Mouse (Mus musculus) heart, adult 2 months (tissue): ENCODE data around the gene Agt.

Experiments
- CTCF ChIP-seq: fragments of 200-600 bp; IDR thresholded peaks from 2 replicates; pipeline ENCODE4 v1.8.1; 2022; ENCODE audit warnings: antibody characterized with exemption, mild to moderate bottlenecking, moderate library complexity
- EP300 ChIP-seq: fragments of 200-500 bp; IDR thresholded peaks from 2 replicates; pipeline ENCODE4 v1.6.1; 2011; ENCODE audit warnings: low read depth, low read length, control low read depth; ENCODE audit not compliant: insufficient read depth
- POLR2A ChIP-seq: fragments of 200-500 bp; IDR thresholded peaks from 2 replicates; pipeline ENCODE4 v1.6.1; 2011; ENCODE audit warnings: mild to moderate bottlenecking, low read depth, low read length, control low read depth; ENCODE audit not compliant: insufficient read depth

DNA sequence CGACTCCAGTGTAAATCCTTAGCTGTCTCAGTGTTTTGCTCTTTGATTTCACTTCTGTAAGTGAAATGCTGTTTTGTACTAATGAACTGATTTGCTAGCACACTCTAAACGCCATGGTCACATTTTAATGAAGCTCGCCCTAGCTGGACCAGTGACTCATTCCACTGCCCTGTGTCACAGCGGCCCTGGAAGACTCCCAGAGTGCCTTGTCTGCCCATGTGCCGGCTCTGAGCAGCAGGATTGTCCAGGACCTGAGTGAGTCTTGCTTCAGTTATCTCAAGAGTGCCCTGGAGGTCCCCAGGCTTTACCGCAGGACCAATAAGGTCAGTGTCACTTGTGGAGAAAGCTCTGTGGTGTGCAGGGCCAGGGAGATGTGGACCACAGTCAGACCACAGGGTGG is 23.1 kb downstream of the Agt start:
- no peak for TF ChIP-seq CTCF
- no peak for TF ChIP-seq POLR2A
- no peak for TF ChIP-seq EP300
